Mouse (Mus musculus) embryonic facial prominence, embryonic 12.5 days (tissue): ENCODE measurements at regions not wholly inside any gene's neighbourhood (a gene's known extent, or its start where the extent isn't known, plus 50 kb on each side); places are given as distances from the start of the nearest gene placed in this dataset.

Experiments used
- ATAC-seq: fragments of 200-750 bp; cut with Nextera tagmentation; 2 replicates; pipeline ENCODE4 v1.8.0; 2017; ENCODE audit not compliant: insufficient number of reproducible peaks, insufficient read depth, low FRiP score, low TSS enrichment
- H3K27ac ChIP-seq: fragments of 300-500 bp; sonication (generic); 2 replicates; pipeline ENCODE4 v1.5.1; 2016; ENCODE audit warnings: mild to moderate bottlenecking
- H3K27me3 ChIP-seq: fragments of 300-500 bp; sonication (generic); 2 replicates; pipeline ENCODE4 v1.6.1; 2016; ENCODE audit warnings: mild to moderate bottlenecking, moderate library complexity
- H3K36me3 ChIP-seq: fragments of 300-500 bp; sonication (generic); 2 replicates; pipeline ENCODE4 v1.6.1; 2016; ENCODE audit warnings: mild to moderate bottlenecking
- H3K4me1 ChIP-seq: fragments of 300-500 bp; sonication (generic); 2 replicates; pipeline ENCODE4 v1.6.1; 2016
- H3K4me2 ChIP-seq: fragments of 300-500 bp; sonication (generic); replicated peaks from 2 replicates; pipeline ENCODE4 v1.6.1; 2016; ENCODE audit warnings: mild to moderate bottlenecking, moderate library complexity
- H3K4me3 ChIP-seq: fragments of 300-500 bp; sonication (generic); 2 replicates; pipeline ENCODE4 v1.5.1; 2016; ENCODE audit warnings: mild to moderate bottlenecking
- H3K9ac ChIP-seq: fragments of 300-500 bp; sonication (generic); 2 replicates; pipeline ENCODE4 v1.6.1; 2016; ENCODE audit warnings: mild to moderate bottlenecking, moderate library complexity
- H3K9me3 ChIP-seq: fragments of 300-500 bp; sonication (generic); 2 replicates; pipeline ENCODE4 v1.6.1; 2016; ENCODE audit warnings: mild to moderate bottlenecking, moderate library complexity
- WGBS: fragments of 180-500 bp; shearing (Covaris S2); methylation state at CpG from one replicate; pipeline ENCODE4 v1.1.7; 2016; 5-methylcytosine and 5-hydroxymethylcytosine counted together

DNA sequence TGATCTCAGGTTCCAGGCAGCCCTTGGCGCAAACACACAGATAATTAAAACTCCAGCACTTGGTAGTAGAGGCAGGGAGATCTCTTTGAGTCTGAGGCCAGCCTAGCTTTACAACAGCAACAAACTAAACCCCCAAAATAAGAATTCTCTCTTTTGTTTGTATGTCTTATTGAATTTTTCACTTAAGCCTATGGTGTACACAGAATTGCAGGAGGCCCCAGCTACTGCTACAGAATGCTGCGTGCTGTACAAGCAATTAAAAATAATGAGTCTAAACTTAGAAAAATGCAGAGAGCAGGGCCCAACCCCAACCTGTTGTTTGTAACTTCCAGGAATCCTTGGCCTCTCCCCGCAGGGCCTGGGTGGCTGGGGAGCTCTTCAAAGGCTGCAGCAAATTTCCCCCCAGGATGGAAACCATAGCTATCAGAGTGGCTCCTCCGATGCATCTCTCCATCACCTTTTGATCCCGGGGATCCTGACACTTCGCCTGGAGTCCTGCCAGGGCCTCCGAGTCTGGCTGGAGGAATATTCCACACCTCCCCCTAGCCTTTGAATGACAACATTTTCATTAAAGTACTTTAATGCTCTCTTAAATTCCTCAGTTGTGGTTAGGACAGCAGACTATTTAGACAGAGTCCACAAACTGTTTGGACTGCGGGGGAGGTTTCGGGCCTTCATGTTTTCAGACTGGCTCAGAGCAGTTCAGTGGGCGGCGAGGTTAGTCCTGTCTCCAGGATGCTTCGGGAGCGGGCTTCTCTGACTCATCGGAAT, 116.7 kb upstream of the Myocd start:
- 52% methylated on average over 14 of the region's 14 CpGs for WGBS
- no peaks in the 10 kb centered on the region for H3K36me3 ChIP-seq
- H3K9ac ChIP-seq: no peak overlapping the region
- no peaks in the 10 kb centered on the region for H3K27me3 ChIP-seq
- H3K4me3 ChIP-seq: no peak overlapping the region
- H3K9me3 ChIP-seq: no peaks in the 10 kb centered on the region
- H3K4me2 ChIP-seq: no peak overlapping the region
- ATAC-seq: no peak
- H3K4me1 ChIP-seq: peaks cover 5% of the 10 kb centered on the region; the same call in 1 of the 2 replicates
- H3K27ac ChIP-seq: no peak overlapping the region

DNA sequence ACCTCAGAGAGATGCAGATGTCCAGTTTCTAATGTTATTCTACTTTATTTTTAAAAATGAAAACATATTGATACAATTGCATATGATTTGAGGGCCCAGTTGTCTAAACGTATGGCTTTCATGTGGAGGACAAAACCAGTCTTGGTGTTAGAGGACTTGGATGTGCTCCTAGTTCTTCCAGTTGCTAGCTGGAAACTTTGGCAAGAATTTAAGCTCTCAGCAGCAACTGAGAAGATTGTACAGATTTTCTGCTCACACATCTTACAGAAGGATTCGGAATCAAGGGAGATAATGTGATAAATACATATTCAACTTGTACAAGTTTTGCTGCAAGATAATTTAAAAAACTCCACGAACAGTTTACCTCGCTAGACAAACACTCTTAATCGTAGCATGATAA, 105.6 kb upstream of the Myocd start:
- WGBS: 84% methylated on average over 5 of the region's 5 CpGs
- Histone ChIP-seq H3K9me3 (no peaks in the 10 kb centered on the region), H3K4me2 (no peak overlapping the region), H3K9ac (no peak overlapping the region), H3K4me1 (no peaks in the 10 kb centered on the region), H3K4me3 (no peak overlapping the region), H3K27me3 (no peaks in the 10 kb centered on the region), H3K36me3 (no peaks in the 10 kb centered on the region), H3K27ac (no peak overlapping the region)
- no peak for ATAC-seq

DNA sequence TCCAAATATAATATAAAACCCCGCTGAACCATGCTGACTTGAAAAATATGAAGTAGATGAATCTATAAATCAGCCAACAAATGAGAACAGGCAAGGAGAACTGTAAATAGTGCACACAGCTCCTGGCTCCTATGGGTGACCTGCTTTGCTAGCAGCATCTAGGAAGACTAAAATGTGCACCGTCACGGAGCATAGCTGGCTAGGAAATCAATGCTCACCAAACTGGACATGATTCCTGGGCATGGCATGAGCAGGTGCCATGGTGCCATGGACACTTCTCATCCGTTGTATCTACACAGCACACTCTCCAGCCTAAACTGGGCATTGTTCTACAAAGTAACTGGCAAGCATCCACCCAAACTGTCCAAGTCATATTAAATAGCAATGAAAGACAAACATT, 103.3 kb upstream of the Myocd start:
- H3K36me3 ChIP-seq: no peaks in the 10 kb centered on the region
- no peak overlapping the region for H3K4me3 ChIP-seq
- H3K9me3 ChIP-seq: no peaks in the 10 kb centered on the region
- H3K27ac ChIP-seq: no peak overlapping the region
- no peak overlapping the region for H3K4me2 ChIP-seq
- 84% methylated on average over 4 of the region's 4 CpGs for WGBS
- H3K27me3 ChIP-seq: no peaks in the 10 kb centered on the region
- no peak overlapping the region for H3K9ac ChIP-seq
- H3K4me1 ChIP-seq: no peaks in the 10 kb centered on the region
- ATAC-seq: no peak

DNA sequence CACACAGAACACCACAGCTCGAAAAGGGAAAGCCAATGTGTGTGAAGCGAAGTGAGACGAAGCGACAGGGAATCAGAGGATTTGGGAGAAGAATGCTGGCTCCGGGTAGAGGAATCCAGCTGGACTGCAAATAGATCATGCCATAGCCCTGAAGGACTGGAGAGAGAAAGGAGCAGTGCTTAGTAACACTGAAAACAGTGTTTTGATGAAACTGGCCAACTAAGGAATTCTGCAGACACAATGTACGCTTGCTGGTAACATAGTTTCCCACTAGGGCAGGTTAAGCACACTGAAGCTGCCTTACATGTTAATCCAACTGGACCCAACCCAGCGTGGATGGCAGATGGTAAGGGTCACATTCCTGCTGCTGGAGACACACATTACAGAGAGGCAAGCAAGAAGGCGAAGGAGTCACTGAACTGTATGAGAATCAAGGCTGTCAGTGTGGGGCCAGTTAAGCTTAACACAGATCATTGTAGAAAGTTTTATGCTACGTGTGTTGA, 102.6 kb upstream of the Myocd start:
- Histone ChIP-seq H3K36me3 (no peaks in the 10 kb centered on the region), H3K4me1 (no peaks in the 10 kb centered on the region), H3K27ac (no peak overlapping the region), H3K9ac (no peak overlapping the region), H3K4me3 (no peak overlapping the region), H3K27me3 (no peaks in the 10 kb centered on the region), H3K9me3 (no peaks in the 10 kb centered on the region), H3K4me2 (no peak overlapping the region)
- 81% methylated on average over 9 of the region's 9 CpGs for WGBS
- no peak for ATAC-seq

DNA sequence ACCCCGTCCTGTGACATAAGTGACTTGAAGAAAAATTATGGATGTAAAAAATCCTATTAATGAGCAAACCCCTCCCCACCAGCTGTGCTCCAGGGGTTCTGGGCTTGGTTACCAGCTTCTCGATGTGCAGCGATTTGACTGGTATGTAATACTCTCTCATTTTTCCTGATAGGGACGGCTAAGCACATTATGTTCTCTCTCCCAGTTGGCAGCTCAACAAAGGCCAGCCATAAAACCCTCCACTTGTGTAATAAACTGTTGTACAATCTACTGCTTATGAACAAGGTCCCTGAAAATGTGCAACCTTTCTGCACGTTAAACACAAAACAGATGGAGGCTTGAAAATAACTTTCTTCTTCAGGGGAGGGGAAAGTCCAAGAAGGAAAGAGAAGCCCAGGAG, 98.0 kb upstream of the Myocd start:
- H3K4me3 ChIP-seq: no peak overlapping the region
- H3K9ac ChIP-seq: no peak overlapping the region
- WGBS: 55% methylated on average over 5 of the region's 5 CpGs
- 0 out of 2 replicates have a peak, but pooled peaks cover 3% of the 10 kb centered on the region for H3K4me1 ChIP-seq
- H3K27me3 ChIP-seq: no peaks in the 10 kb centered on the region
- H3K36me3 ChIP-seq: no peaks in the 10 kb centered on the region
- H3K9me3 ChIP-seq: no peaks in the 10 kb centered on the region
- H3K4me2 ChIP-seq: no peak overlapping the region
- H3K27ac ChIP-seq: no peak overlapping the region
- no peak for ATAC-seq

DNA sequence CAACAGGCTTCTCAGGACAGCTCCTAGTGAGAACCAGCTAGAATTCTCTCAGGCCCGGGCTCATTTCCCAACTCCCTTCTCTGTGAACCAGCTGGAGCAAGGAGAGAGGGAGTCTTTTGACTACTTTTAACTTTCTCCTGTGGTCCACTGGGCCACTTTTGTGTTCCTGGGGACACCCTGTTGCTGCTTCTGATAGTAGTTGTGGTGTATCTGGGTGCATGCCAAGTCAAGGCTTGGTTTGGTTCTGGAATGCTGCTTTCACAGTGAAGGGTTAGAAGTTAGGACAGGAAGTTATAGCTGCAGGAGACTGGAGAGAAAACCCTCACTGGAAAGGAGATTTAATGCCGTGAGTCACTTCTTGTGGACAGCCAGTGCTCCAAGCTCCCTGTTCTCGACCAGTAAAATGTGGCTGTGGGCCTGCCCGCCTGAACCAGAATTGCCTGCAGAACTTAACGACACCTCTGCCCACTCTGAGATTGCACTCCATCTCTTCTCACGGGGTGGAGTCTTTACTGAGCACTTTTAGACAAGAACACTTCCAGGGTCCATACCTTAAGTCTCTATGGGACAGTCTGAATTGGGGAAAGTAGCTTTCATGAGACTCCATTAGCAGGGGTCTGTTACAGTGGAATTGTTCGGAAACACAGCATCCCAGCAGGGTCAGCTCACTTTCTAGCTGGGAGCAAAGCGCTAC, 97.0 kb upstream of the Myocd start:
- H3K9ac ChIP-seq: no peak overlapping the region
- 66% methylated on average over 8 of the region's 8 CpGs for WGBS
- ATAC-seq: no peak
- no peak overlapping the region for H3K4me3 ChIP-seq
- no peak overlapping the region for H3K27ac ChIP-seq
- no peaks in the 10 kb centered on the region for H3K27me3 ChIP-seq
- H3K36me3 ChIP-seq: no peaks in the 10 kb centered on the region
- H3K9me3 ChIP-seq: no peaks in the 10 kb centered on the region
- 0 out of 2 replicates have a peak, but pooled peaks cover 3% of the 10 kb centered on the region for H3K4me1 ChIP-seq
- no peak overlapping the region for H3K4me2 ChIP-seq

DNA sequence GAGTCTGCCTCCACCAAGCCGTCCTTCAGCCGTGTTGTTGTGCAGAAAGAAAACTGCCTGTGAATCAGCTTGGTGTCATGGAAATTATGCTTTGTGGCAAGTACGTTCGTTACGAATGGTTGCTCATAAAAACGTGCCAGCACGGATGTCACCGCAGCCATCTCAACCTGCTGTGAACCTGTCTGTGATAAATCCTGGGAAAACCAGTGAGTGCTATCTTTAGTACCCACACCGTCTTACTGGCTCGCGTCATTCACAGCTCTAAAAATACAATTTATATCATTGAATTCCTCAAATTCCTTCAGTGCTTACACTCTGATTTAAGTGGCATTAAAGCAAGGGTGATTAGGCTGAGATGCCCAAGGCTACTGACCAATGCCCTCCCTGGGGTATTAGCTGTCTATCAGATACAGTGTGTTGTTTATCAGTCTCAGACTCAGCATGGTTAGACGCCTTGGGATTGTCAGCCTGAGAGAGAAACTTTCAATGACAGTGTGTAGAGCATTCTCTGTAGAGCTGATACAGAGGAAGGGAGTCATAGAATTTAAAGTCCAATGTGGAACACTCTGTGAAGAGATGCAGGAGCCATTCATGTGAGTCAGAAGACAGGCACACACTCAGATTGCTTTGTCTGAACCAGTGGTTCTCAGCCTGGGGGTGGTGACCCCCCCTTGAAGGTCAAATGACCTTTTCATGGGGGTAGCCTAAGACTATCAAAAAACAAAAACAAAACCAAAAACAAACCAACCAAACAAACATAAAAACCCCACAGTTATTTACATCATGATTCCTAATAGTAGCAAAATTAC, 96.2 kb upstream of the Myocd start:
- no peak for ATAC-seq
- Histone ChIP-seq H3K9me3 (no peaks in the 10 kb centered on the region), H3K36me3 (no peaks in the 10 kb centered on the region), H3K27ac (no peak overlapping the region), H3K9ac (no peak overlapping the region), H3K4me3 (no peak overlapping the region), H3K27me3 (no peaks in the 10 kb centered on the region), H3K4me2 (no peak overlapping the region), H3K4me1 (peaks cover 3% of the 10 kb centered on the region; the same call in 1 of the 2 replicates)
- 61% methylated on average over 12 of the region's 12 CpGs for WGBS

DNA sequence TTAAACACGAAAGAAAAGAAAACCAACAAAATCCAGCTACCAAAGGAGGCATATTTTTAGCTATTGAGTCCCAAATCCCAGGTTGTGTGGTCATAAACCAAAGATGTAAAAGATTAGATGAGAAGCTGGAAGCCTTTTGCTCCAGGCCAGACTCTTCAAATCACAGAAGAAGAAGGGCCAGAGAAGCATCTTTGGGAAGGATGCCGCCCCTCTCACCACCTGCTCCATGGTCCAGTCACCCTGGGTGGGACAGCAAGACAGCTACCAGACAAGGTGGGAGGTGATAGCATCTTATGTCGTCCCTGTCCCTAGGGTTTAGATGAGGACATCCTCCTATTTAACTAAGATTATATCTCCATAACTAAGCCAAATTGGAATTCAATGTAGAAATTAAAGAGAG, 95.1 kb upstream of the Myocd start:
- Histone ChIP-seq H3K27ac (no peak overlapping the region), H3K4me3 (no peak overlapping the region), H3K4me2 (no peak overlapping the region), H3K36me3 (no peaks in the 10 kb centered on the region), H3K4me1 (peaks cover 3% of the 10 kb centered on the region; the same call in 1 of the 2 replicates), H3K9me3 (no peaks in the 10 kb centered on the region), H3K27me3 (no peaks in the 10 kb centered on the region), H3K9ac (no peak overlapping the region)
- ATAC-seq: no peak
- WGBS: 83% methylated on average over 3 of the region's 3 CpGs

DNA sequence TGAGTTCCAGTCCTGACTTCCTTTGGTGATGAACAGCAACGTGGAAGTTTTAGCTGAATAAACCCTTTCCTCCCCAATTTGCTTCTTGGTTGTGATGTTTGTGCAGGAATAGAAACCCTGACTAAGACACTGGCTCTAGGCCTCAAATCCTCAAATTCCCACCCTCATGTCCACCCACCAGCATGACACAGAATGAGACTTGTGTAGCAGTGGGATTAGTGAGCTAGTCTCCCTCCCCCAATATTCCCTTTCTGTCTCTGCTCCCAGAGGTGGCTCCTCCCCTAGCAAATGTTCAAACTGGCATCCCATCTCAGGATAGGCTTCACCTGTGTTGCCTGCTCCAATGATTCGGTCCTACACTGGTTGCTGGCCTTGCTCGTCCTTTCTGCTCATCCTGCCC, 94.1 kb upstream of the Myocd start:
- peaks cover 3% of the 10 kb centered on the region; the same call in 1 of the 2 replicates for H3K4me1 ChIP-seq
- H3K4me2 ChIP-seq: no peak overlapping the region
- no peak overlapping the region for H3K9ac ChIP-seq
- no peak overlapping the region for H3K4me3 ChIP-seq
- 82% methylated on average over 3 of the region's 3 CpGs for whole genome bisulfite sequencing
- H3K9me3 ChIP-seq: no peaks in the 10 kb centered on the region
- no peaks in the 10 kb centered on the region for H3K27me3 ChIP-seq
- no peak overlapping the region for H3K27ac ChIP-seq
- no peak for ATAC-seq
- no peaks in the 10 kb centered on the region for H3K36me3 ChIP-seq

DNA sequence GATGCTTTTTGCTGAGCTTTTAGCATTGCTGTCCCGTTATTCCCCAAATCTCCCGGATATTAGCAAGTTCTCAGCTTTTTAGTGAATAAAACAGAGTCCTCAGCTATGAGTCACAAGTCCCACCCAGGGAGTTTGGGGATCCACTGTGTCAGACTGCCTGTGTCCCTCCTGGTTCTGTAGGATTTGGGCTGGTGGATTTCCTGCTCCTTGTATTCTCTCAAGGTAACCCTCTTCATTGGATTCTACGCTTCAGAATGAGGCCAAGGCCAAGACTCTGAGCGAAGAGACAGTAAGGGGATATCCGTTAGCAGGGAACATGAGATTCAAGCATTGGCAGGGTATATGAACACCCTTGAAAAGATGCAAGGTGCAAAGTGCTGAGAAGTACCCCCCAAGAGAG, 90.9 kb upstream of the Myocd start:
- Histone ChIP-seq H3K27ac (no peak overlapping the region), H3K4me3 (no peak overlapping the region), H3K4me1 (no peaks in the 10 kb centered on the region; the same call in 1 of the 2 replicates), H3K27me3 (no peaks in the 10 kb centered on the region), H3K36me3 (no peaks in the 10 kb centered on the region), H3K9ac (no peak overlapping the region), H3K9me3 (no peaks in the 10 kb centered on the region), H3K4me2 (no peak overlapping the region)
- WGBS: 85% methylated on average over 5 of the region's 5 CpGs
- no peak for ATAC-seq

DNA sequence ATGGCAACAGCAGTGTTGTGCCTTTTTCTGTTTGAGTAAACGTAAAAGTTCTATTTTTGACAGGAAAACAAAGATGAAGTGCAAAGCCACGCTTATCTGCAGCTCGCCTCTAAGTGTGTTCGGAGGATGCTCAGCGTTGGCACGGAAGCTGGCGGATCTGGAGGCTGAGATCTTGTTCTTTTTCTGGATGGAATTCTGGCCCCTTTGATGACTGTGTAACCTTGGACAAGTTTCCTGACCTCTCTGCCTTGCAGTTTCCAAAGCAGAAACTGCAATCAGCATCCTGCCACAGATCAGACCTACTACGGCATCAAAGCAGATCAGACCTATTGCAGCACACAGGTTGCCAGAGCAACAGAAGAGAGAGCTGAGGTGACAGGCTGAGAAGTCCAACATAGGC, 89.1 kb upstream of the Myocd start:
- H3K9me3 ChIP-seq: no peaks in the 10 kb centered on the region
- 81% methylated on average over 8 of the region's 8 CpGs for WGBS
- H3K4me3 ChIP-seq: no peak overlapping the region
- H3K4me2 ChIP-seq: no peak overlapping the region
- H3K9ac ChIP-seq: no peak overlapping the region
- H3K4me1 ChIP-seq: no peaks in the 10 kb centered on the region; the same call in 1 of the 2 replicates
- H3K36me3 ChIP-seq: no peaks in the 10 kb centered on the region
- no peak overlapping the region for H3K27ac ChIP-seq
- H3K27me3 ChIP-seq: no peaks in the 10 kb centered on the region
- no peak for ATAC-seq
